Mouse (Mus musculus) C2C12 (cell line): ENCODE data around the gene Ppp2r5c.

Experiments used
- CEBPB ChIP-seq: IDR thresholded peaks from one replicate; pipeline ENCODE4 v1.6.1; 2011; ENCODE audit warnings: low read depth, mild to moderate bottlenecking, control low read depth, moderate library complexity
- CTCF ChIP-seq: IDR thresholded peaks from one replicate; pipeline ENCODE4 v1.5.1; 2011; ENCODE audit not compliant: control insufficient read depth, insufficient read depth, insufficient read length
- FOSL1 ChIP-seq: IDR thresholded peaks from one replicate; pipeline ENCODE4 v1.8.0; 2011; ENCODE audit warnings: mild to moderate bottlenecking, low read length; ENCODE audit not compliant: poor library complexity, insufficient read depth, severe bottlenecking
- MAX ChIP-seq: IDR thresholded peaks from one replicate; pipeline ENCODE4 v1.6.1; 2011; ENCODE audit warnings: mild to moderate bottlenecking, control low read depth
- MYOD1 ChIP-seq: IDR thresholded peaks from one replicate; pipeline ENCODE4 v1.6.1; 2011; ENCODE audit warnings: low read depth; ENCODE audit not compliant: control insufficient read depth, insufficient read length
- USF1 ChIP-seq: IDR thresholded peaks from one replicate; pipeline ENCODE4 v1.6.1; 2011; ENCODE audit warnings: low read depth, mild to moderate bottlenecking, control low read depth, moderate library complexity

GRCm38 (mm10) chr12:110424008-110424704 is 22.8 kb upstream of the Ppp2r5c start:
- TF ChIP-seq CTCF (no peak), MYOD1 (no peak), MAX (no peak), USF1 (no peak), FOSL1 (no peak), CEBPB (no peak)
